Mouse (Mus musculus) fat pad, adult 2 months (tissue): ENCODE measurements at regions not wholly inside any gene's neighbourhood (a gene's known extent, or its start where the extent isn't known, plus 50 kb on each side); places are given as distances from the start of the nearest gene placed in this dataset.

ENCODE experiments used
- DNase-seq: peaks from one replicate; pipeline ENCODE4 v3.0.0-alpha.2; 2011; ENCODE audit warnings: low read depth, low spot score; ENCODE audit errors: extremely low read depth

GRCm38 (mm10) chr8:7026247-7026844 lies 1634.7 kb downstream of the Efnb2 start:
- no peak for DNase-seq

DNA sequence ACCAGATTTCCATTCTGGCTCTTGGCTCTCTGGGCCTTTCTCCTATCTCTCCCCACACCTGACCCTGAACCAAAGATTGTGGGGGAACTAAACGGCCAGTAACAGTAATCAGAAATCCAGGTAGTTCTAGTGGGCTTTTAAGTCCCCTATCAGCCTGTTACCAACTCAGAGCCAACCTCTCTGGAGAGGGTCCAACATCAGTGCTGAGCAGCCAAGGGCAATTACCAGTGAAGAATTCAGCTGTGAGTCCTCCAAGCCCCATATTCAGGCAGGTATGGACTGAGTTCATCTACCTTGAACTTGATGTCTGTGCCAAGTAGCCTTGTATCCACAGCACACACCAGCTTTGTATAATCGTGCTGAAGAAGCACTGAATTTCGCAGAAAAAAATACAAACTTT lies 1636.7 kb downstream of the Efnb2 start:
- no peak for DNase-seq

DNA sequence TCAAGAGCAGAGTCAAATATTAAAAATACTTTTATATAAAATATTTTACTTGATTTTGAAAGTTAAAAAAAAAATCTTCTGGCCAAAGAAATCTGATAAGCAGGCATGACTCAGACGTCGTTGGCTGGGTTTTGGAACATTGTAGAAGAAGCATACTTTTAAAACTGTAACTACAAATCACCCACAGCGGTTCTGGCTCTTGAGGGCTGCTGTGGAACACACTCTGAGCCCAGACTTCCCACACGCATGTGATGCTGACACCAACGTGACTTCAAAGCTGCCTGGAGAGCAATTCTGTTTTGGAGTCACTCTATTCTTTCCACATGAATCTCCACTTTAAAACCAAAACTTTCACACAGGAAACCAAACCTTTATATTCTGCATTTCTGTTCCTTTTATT lies 1649.2 kb downstream of the Efnb2 start:
- peak; percentile 2 for DNase-seq

GRCm38 (mm10) chr8:6991516-6991915 lies 1669.5 kb downstream of the Efnb2 start:
- no peak for DNase-seq

DNA sequence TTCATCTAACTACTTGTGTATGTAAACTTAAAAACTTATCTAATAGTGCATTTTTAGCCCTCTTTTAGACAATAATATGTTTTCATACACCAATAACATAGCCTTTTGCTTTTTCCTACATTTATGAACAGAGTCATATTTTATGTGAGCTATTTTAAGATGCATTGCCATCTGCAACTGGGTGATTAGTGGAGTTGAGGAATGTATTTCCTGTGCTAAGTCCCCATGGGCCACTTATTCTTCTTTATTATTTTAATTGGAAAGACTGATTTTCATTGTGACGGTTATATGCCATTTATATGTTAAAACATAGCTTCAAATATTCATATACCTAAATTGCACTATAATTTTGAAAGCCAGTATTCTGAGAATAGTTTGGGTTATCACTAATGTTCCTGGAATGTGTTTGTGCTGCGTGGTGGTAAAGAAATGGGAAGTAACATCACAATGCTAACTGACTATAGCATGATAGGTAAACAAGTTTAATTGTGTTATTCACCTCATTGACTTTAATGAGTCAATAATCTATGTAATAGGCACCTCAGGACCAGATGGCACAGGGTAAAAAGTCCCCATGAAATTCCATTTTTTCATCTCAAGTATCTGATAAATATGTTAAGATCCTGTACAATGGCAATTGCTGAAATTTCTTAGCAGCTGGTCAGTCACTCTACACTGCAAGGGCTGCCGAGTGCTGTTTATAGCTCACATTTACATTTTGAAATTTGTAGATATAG lies 1671.5 kb downstream of the Efnb2 start:
- no peak for DNase-seq

DNA sequence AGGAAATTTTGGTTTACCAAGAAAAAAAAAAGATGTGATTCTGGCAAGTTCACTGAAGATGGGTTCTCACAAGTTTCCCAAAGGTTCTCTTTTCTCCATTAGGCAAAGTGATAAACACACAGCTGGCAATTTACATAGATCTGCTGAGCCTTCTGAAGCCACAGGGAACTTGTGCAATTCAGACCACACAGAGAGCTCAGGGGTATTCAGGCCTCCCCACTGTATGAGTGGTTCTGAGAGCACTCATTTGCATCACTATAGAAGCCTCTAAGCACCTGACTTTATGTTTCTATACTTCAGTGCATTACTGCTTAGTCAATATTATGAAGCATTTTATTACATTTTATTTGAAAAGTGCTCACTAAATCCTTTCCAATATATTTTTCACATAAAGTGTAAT lies 1687.1 kb downstream of the Efnb2 start:
- no peak for DNase-seq

GRCm38 (mm10) chr8:6963006-6963799 lies 1697.8 kb downstream of the Efnb2 start:
- DNase-seq = no peak

- no peak for DNase-seq
Observed at GRCm38 (mm10) chr8:6958086-6958485, 1703.0 kb downstream of the Efnb2 start.

GRCm38 (mm10) chr8:6954251-6954650 lies 1706.8 kb downstream of the Efnb2 start:
- no peak for DNase-seq

DNA sequence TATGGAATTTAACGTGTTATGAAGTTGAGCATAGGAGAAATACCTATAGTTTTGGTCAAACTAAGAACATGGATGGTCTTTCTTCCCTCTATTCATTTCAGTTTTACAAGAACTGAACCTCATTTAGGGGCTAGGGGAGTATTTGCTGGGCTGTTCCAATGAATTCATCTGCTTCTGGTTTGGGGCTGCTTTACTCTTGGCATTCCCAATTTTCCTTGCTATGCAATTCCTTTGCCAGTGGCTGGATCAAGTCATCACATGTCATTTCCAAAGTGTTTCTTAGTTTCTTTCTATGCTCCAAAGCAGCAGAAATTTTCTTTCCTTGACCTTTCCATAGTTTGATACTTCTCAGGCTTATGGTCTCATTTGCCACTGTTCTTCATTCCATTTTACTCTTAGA lies 1738.6 kb downstream of the Efnb2 start:
- DNase-seq = no peak

GRCm38 (mm10) chr8:6907682-6908081 lies 1753.4 kb downstream of the Efnb2 start:
- no peak for DNase-seq

DNA sequence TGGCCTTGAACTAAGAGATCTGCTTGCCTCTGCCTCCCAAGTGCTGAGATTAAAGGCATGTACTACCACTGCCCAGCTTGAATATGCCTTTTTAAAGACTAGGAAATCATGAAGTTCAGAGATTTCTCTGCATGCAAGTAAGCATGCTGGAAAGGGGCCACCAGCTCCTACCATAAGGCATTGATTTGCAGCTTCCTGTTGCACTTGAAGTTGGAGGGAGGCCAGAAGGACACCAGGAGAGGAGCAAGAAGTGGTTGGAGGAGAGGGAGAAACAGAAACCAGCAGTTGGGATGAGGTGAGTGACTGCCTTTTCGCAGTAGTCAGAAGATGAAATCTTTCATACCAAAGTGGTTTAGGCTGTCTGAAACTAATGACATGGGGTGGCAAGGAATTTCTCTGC lies 1769.6 kb downstream of the Efnb2 start:
- no peak for DNase-seq

GRCm38 (mm10) chr8:6886779-6887402 lies 1774.2 kb downstream of the Efnb2 start:
- no peak for DNase-seq

DNA sequence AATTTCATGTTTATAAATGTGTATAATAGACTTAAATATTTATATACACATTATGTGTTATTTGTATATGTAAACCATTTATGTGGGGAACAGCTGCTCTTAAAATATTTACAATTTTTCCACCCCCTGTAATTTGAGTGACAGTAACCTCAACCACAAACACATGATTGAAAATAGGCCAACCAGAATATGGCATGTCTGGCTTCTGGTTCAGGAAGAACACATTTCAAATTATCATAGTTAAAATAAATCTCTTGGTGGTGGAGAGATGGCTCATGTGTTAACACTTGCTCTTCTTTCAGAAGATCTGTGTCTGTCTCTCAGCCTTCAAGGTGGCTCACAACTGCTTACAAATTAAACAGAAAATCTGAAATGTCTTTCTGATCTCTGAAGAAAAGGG lies 1776.2 kb downstream of the Efnb2 start:
- no peak for DNase-seq

GRCm38 (mm10) chr8:6882626-6883025 lies 1777.5 kb upstream of the Slc10a2 start:
- DNase-seq = no peak
